Mouse (Mus musculus) cerebellum, postnatal 10 days (tissue): ENCODE data around the gene Adra1b.

Source experiments
- DNase-seq, 2 experiments: peaks; one replicate each; pipeline ENCODE4 v3.0.0; 2021; ENCODE audit warnings: mixed read lengths in 2 of 2

Adra1b gene

DNA sequence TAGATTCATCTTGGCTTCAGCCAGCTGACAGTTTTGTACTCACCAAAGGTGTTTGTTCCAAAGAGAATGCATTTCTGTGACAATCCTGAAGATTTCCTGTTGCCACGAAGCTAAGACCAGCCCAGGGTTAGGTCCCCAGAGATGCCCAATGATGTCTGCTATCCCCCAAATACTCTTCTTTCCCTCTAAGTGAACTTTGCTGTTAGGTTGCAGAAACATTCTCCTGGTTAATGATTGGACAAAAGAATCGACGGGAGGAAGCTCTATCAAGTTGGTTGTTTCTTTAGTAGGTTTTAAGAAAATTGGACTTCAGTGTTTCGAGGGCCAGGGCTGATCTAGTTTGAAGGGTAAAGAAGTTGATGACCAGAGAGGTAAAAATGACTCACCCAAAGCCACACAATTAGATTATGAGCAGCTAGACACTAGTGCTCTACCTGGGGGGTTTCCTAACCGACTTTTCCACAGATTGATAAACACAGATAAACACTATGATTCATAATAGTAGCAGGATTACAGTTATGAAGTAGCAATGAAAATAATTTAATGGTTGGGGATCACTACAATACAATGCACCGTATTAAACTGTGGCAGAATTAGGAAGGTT, at the start of gene Adra1b:
Gene Adra1b (minus strand): TSS at position 160 of the 604 bp plus-strand sequence.
- DNase-seq = no peak

DNA sequence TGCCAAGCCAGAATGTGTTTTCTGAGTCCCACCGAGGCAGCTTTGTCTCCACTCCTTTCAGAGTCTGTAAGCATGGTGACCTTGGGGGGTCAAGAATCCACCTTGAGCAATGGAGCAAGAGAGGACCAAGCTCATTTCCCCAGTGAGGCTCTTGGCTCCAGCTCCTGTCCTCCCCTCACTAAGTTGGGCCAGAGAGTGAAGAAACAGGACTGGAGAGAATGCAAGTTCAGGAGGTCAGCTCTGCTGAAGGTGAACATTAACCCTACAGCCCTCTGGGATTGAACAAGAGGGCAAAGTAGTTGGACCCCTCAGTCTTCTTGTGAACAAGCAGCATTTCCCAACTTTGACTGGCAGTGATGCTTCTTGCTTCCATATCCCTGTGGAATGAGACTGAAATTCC, 49.3 kb upstream of the Adra1b start:
- DNase-seq = no peak

DNA sequence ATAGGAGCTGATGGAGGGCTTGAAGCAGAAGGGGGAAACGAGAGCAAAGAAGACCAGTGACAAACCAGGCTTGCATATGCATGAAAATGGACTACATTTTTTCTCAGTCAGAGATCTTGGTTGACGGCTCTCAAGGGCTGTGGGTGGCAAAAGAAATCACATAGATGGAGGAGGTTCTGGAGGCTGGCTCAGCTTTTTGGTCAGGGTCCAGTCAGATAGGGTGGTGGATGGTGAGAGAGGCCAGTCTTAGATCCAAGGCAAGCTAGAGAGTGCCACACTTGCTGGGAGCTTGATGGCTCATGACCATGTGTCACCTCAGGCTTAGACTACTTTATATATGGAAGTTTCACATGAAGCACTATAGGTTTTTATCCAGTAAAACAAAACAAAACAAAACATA, 42.8 kb upstream of the Adra1b start:
- DNase-seq = no peak

DNA sequence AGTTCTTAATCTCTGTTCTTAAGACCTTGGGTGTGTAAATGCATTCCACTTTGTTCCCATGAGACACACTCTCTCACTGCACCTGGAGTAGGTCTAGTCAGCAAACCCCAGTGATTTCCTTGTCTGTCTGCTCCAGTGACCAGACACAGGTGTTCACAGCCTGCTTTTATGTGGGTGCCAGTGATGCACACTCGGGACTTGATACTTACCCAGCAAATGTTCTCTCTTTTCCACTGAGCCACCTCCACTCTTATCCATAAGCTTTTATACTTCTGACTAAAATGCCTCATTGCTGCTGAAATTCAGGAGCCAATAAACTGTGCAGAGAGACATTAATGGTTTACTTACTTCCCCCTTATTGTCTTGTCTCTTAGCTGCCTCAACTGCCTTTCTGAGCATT, 42.2 kb upstream of the Adra1b start:
- DNase-seq = no peak

DNA sequence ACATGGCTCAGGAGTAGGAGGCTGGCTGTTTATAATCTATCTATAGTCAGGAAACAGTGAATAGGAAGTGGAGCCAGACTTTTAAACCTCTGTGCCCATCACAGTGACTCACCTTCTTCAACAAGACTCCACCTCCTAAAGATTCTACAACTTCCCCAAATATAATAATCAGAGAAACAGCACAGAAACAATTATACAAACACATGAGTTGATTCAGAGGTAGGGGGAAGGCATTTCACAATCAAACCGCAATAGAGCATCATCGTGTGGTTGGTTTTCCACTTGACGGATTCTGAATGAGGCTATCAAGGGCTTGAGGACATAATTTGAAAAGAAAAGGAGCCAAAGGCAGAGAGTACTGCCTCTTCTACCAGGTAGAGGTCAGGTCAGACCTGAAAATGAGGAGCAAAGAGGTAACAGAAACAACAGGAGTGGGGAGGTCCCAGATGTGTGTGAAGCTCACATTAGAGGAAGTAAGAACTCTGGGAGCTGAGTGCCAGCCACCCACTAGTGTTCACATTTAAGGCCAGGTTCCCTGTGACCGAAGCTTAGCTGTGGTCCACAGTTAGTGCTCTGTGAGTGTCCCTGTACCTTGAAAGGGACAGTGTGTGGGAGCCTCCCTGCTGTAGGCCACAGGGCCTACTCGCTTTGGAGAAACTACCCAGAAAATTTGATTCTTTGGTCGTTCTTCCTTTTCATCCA, 39.6 kb upstream of the Adra1b start:
- DNase-seq = no peak

DNA sequence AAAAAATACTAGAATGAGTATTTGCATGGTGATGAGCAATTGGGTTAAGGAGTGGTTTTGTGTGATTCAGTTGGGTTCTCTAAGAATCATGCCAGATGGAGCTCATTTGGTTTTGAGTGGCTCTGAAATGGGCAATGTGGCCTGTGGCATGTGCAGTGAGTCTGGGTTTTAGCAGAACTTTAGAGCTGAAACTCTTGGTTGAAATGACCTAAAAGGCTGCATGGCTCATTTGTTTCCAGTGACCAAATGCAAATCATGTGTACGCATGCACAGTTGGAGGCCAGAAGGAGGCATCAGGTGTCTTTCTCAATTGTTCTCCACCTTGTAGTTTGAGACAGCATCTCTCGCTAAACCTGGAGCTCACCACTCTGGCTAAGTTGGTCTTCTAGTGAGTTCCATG, 35.0 kb upstream of the Adra1b start:
- no peak for DNase-seq

DNA sequence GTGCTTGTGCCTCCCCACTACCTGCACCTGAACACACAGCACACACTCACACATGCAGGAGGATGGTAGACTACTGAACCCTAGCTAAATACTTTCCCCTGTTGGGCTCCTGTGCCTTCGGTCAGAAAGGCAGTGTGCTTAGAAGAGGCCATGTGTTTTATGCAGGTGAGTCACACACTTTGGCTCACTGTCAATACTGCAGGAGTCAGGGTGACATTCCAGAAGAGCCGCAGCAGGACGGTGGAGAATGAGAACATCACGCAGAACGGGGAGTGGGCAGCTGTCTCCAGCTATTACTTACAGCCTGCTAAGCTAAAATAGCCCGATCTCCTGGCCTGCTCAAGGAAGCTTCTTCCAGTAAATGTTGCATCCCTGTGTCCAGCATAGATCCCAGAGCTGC, 32.5 kb upstream of the Adra1b start:
- no peak for DNase-seq

DNA sequence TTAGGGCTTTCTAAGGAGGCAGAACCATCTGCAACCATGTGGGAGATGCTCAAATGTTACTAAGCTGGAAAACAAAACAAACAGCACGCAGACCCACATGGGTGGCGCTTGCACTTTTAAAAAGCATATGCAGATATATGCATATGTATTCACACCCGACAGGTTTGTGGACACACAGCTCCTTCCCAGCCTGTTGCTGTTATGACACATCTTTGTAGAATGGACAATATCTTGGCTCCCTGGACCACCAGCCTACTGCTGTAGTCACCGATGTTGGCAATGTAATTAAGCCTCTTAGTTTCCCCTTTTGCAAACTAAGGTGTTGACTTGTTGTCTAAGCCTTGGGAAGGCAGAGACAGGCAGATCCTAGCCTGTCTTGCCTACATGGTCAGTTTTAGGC, 32.0 kb upstream of the Adra1b start:
- no peak for DNase-seq

DNA sequence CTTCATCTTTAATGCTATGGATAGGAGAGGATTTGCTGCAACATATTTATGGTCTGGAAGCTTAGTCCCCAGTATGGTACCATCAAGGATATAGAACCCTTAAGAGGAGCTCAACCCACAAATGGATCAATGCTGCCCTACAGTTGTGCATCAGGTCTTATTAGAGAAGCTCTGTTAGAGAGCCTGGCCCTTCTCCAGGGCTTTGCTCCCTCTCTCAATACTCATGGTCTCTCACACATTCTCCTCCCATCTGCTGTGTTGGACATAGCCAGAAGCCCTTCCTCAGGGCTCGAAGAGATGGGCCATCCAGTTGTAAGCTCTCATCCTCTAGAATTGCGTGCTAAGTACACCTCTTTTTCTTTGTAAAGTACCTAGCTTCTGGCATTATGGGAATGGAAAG, 29.2 kb upstream of the Adra1b start:
- DNase-seq = peak; percentile 76 to 81

DNA sequence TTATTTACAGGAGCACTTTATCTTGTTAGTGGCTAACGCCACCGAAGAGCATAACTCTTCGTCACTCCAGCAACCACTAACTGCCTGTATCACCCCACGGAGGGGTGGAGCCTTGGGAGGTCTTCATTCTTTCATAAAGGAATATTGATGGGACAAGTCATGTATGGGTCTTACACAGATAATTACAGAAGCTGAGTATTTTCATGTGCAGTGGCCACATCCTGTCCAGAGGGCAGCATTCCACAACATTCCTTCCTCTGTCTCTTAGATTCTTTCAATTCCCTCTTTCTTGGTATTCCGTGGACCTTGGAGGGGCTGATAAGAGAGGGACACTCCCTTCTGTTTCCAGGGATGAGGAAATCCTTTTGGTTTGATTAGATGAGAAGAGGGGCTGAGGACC, 28.7 kb upstream of the Adra1b start:
- no peak for DNase-seq

DNA sequence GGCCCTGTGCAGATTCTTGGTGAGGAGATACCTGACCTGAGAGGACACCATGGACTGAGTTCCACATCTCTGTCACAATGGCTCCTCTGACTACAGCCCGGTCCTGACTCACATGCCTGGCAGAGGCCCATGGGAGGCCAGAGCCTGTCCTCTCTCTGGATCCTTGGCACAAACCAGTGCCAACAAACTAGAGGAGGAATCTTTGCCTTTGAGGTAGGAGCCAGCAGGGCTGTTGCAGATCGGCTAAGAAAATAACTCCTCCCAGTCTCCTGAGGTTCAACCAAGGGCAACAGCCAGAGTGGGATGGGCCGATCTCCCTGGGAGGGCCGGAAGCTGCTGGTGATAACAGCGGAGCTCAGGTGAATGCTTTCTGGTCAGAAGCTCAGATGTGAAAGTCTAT, 28.2 kb upstream of the Adra1b start:
- DNase-seq = peak; percentile 52 to 63

DNA sequence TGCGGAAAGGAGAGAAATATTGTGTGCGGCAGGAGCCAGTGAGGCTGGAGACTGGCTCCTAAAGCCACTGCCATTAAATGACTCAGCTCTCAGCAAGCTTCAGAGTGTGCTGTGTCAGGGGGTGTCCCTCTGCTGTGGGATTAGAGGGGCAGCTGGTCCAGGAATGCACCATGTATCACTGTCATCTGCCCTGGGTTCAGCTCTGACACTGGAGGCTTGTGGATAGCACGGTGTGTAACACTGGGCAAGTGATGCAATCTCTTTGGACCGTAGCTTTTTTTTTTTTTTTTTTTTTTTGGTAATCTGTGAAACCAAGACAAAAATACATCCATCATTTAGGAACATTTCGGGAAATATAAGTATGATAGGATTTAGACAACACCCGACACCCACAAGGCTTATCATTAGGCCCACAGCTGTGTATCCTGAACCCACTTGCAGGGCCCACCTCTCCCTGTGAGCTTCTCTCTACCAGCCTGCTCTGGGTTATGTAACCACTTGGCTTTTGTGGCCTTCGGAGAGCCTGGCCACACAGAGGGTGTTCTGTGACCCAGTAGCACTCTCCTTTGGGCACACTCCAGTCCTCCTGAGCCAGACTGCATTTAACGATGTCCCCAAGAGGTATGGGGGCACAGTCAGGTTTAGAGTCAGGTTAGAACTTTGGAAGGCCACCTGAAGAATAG, 26.3 kb upstream of the Adra1b start:
- no peak for DNase-seq

DNA sequence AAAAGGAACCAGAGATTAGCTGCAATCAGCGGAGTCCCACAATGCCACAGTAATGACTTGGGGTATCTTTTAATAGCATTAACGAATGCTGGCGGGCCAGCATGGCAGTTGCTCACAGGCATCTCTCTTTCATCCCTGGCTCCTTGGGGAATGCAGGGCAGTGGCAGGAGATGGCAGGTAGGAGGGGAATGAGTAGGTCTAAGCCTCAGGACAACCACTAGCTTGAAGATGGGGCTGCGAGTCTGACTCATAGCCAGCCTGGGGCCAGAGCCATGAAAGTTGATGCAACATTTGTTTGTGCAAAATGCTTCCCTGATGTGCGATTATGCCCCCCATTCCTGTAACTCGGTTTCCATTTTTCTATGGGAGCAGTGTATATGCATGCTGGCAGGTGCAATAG, 25.2 kb upstream of the Adra1b start:
- DNase-seq = no peak

DNA sequence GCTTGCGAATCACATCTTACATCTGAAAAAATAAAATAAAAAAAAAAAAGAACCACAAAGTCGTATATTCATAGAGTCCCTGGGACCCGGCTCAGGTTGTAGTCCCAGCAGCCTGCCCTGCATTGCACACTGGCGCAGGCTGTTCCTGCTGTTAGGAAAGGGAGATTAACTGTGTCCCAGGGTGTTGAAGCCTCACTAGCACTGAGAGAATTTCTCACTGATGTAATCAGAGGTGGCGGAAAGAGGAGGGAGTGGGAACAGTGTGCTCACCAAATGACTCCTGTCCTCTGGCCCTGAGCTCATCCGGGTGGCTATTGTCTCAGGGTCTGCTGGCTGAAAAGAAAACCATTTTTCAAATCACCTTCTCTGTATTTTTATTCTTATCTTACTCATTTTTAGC, 24.6 kb upstream of the Adra1b start:
- no peak for DNase-seq

DNA sequence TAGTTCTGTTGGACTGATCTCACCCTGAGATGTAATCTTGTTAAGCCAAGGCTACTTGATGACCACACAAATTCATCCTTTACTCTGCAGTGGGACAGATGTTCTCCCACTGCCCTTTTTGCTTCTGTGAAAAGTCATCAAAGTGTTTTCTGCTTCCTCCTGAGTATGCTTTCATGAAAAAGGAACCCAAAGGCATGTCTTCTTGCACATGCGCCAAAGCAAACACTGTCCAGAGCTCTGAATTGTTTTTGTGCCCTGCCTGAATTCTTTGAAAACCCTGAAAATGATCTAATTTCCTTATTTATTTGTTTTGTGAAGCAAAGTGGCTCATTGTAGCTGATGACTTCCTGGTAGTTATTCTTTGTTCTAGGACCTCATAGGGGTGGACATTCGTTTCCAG, 20.7 kb upstream of the Adra1b start:
- no peak for DNase-seq

DNA sequence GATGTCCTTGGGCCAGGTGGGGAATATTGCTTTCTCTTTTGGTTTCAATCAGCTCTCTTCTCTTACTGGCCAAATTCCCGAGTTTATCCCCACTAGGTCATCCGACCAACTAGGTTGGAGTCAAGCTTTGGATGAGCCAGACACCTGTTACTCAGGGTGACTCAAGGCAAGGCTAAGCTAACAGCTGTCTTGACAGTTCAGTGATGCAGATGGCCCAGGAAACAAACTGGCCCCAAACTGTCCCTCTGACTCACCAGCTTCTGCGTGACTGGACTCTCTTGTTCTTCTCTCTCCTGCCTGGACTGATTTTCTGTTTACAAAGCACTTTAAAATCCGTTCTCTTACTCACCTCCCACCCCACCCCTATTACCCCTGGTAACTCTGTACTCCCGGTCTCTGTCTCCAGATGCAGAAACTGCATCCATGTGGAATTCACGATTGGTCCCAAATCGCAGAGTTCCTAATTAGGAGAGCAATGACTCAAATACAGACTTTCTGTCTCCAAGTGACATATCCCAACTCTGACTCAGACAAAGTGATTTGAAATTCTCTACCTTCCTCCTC, 18.6 kb upstream of the Adra1b start:
- DNase-seq = no peak

DNA sequence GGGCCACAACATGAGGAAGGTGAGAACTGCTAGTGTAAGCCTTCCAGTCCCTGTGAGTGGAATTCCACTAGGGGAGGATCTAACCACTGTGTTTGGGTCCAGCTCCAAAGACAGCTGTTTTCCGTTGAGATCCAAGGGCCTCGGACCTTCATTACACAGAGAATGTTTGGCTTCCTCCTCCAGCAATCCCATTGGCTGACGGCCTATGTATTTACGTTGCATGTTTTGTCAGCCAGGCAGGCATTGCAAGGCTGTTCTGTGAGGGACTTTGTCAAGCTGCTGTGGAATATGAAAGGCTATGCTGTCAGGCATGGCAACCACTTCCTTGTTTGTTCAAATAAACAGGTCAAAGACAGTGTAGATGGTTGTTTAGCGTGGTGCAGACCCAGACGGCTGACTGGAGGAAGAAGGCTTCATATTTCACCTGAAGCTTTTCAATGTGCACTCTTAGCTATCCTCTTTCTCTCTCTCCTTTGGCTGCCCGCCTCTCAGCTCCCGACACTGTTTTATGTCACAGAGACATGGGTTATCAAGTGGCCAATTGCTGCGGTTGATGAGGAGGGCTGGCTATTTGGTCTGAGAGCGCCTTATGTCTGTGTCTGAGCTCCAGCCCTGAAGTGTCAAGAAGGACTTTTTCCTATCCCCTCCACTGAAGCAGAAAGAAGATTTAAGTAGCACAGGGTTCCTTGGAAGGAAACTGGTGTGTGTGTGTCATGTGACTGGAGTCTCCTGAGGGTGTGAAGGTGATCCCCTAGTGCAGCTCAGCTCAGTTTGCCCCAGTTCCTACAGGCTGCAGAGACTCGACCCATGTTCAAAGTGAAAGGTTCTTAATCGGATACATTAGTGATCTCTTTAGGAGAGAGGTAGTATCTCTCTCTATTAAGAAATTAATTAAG, 13.8 kb upstream of the Adra1b start:
- no peak for DNase-seq

DNA sequence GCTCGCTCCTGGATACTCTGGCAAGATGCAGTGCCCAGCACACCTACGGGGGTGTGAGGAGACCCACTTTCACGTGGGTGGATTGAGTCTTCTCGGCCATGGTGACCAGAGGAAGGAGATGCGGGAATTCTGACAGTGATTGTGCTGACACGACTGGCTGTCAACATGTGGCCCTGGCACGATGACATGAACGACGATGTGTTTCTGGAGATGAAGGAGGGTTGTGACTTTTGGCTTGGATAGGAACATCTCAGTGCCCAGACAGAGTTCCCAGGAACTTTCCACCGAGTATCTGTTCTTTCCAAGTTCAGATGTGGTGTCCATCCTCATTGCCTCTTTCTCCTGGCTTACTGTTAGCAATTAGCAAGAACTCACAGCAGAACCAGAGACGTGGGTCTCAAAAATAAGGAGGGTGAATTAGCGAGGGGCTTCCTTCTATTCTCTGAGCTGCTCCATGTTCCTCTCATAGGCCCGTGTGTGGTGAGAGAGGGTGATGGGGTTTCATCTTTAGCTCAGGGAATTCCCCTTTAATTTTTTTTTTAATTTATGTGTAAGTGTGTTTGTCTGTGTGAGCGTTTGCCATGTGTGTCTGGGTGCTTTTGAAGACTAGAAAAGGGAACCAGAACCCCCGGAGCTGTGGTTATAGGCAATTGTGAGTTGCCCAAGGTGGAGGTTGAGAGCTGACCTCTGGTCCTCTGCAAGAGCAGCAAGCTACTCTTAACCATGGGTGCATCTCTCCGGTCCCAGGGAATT, 11.3 kb upstream of the Adra1b start:
- DNase-seq = peak; percentile 8 to 19

DNA sequence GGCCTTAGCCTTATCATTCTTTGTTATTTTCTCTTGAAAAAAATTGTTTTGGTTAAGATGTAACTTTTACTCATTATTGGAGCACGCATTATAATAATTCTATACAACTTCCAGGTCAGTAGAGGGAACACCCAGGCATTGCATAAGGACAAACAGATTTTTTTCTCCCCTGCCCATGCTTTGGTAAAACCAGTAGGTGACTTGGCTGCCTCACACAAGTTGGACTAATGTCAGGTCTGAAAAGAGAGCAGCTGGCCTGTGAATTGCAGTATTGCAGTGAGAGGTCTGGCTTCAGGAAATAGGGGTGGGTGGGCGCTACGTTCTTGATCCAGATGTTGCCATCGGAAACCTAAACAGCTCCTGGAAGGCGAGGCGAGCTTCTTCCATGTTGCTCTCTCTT, 10.6 kb upstream of the Adra1b start:
- DNase-seq = peak; percentile 75

DNA sequence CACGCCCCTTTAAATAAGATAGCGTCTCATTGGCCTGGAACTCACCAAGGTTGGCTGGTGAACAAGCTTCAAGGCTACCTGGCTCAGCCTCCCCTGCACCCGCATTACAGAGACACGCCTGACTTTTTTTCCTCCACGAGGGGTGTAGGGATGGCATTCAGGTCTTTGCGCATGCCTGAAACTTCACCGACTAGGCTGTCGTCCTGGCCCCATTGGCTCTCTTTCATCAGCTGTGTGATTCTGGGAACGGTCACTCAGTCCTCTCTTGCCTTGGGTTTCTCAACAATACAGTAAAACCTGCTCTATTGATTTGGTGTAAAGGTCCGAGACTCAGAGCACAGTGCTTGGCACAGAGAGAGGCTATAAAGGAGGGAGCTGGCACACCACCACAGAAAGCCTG, 2.3 kb upstream of the Adra1b start:
- DNase-seq = no peak

DNA sequence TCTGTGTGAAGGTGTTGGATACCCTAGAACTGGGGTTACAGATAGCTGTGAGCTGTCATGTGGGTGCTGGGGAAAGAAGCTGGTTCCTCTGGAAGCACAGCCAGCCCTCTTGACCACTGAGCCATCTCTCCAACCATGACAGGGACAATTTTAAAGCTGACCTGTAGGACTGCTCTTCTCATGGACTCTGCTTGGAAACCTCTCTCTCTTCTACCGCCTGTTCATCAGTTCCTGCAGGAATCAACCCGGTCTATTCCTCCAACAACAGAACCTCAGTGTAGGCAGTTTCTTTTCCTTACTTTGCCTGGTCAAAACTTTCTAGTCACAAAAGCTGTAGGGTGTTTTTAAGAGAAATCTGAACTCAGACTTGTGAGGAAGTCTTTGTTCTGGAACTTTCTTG, 1.3 kb downstream of the Adra1b start:
- no peak for DNase-seq

DNA sequence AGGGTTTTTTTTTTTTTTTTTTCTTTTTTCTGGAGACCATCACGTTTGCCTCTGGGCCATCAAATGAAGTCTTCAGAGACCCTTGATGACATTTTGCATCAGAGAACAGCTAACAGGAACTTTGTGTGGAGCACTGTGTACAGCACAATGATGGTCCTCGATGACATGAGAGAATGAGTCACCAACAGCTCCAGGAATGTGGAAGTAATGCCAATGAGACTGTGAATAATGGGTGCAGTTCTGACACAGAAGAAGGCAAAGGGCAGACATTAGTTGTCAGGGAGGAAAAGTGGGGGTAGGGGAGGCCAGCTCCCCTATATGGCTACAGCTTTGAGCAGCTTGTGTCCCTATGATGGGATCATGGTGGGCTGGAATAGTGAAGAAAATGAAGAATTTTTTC, 5.7 kb downstream of the Adra1b start:
- DNase-seq = no peak
